Mouse (Mus musculus): ENCODE results near the gene Ptprn2. TPM values are rescaled to one million over a fixed set of nuclear protein-coding genes. Genes with fewer than 3 reads are reported as not detected.

Gene Ptprn2
- 0.11 and 0.14 TPM in 2 replicates for polyA plus RNA-seq (2012; rRNA removed; ENCODE audit: low replicate concordance)

DNA sequence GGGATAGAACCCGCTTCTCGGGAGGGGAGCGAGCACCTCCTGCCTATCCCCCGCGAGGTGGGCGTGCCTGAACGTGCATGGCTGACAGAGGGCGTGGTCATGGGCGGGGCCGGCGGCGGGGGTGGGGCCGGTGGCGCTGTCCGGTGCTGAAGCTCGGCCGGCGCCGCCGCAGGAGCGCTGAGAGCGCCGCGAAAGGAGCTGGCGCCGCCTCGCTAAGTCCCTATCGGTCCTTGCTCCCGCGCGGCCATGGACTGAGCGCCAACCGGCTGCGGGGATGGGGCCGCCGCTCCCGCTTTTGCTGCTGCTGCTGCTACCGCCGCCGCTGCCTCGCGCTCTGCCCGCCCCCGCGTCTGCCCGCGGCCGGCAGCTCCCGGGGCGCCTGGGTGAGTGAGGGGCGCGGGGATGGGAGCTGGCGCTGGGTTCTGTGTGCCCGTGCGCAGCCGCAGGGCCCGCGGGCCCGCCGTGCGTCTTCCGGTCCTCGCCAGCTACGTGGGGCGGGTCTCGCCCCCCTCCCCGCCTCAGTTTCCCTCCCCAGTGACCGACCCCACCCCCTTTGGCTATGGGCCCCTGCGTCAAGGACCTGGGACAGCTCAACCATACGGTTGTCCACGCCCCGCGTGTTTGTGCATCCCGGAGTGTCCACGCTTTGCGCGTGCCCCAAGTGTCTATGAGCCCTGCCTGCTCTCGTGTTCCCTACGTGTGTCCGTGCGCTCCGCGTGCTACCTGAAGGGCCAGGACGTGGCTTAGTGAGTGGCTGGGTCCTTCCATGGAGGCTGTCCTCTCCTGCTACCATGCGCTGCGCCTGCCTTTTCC is at the start of gene Ptprn2:
Ptprn2 (plus strand) TSS at position 130 of the 813 bp plus-strand sequence.

Other genes with a start within 250 kb of the Ptprn2 start
- 5.3 and 9.8 TPM in 2 replicates for gene Wdr60, start 222.7 kb upstream of the Ptprn2 start, polyA plus RNA-seq (2012; rRNA removed; ENCODE audit: low replicate concordance)
- not detected in 2 replicates for gene Gm11027, start 210.3 kb upstream of the Ptprn2 start, polyA plus RNA-seq (2012; rRNA removed; ENCODE audit: low replicate concordance)
- 14.7 and 28.3 TPM in 2 replicates for gene Esyt2, start 204.5 kb upstream of the Ptprn2 start, polyA plus RNA-seq (2012; rRNA removed; ENCODE audit: low replicate concordance)
- gene Ncapg2, start 80.3 kb upstream of the Ptprn2 start, polyA plus RNA-seq (2012; rRNA removed; ENCODE audit: low replicate concordance), result 1.8 and 4.8 TPM in 2 replicates

Measured in subcutaneous adipose tissue, adult 2 months (tissue).